Mouse (Mus musculus) gastrocnemius, postnatal 25 days (tissue): ENCODE results near the gene Zfp454. TPM values are rescaled to one million over a fixed set of nuclear protein-coding genes. Genes with fewer than 3 reads are reported as not detected.
A peak's percentile ranks its signal among the peaks of the same experiment; 100 is the strongest.

ENCODE experiments used
- DNase-seq: peaks from one replicate; pipeline ENCODE4 v3.0.0; 2022
- long read RNA-seq, 2 experiments: library from polyadenylated mRNA; stranded (forward); transcript quantifications; one replicate each; pipeline ENCODE4 v2.0.0; 2021
- total RNA-seq, 2 experiments: library from RNA; stranded (reverse); gene quantifications; 1 replicate in 1 of 2; 2 replicates in 1 of 2; pipeline ENCODE4 v1.2.3; 2021

Zfp454 gene
- 1 to 10 TPM; 1.8 TPM for total RNA-seq
- long read RNA-seq, experiment 1, partial matches to known transcripts, result 0 of 1 reads
- long read RNA-seq, experiment 1, other reads (novel, unspliced or antisense), result 1 of 1 reads
- long read RNA-seq, experiment 2, partial matches to known transcripts, result 0 of 3 reads
- long read RNA-seq, experiment 2, other reads (novel, unspliced or antisense), result 2 of 3 reads

GRCm38 (mm10) chr11:50887390-50888128 lies at the start of gene Zfp454:
Zfp454 (minus strand) TSS chr11:50887651.
- DNase-seq, result peak; percentile 84

GRCm38 (mm10) chr11:50932040-50932439 lies 44.6 kb upstream of the Zfp454 start:
- no peak for DNase-seq

- peak; percentile 81 for DNase-seq
These were observed 44.0 kb upstream of the Zfp454 start, which contains the start of gene Zfp354b for GRCm38 (mm10) chr11:50931451-50931866. Zfp354b (minus strand) TSS chr11:50931633.

- DNase-seq, result no peak
These were observed 43.6 kb upstream of the Zfp454 start for GRCm38 (mm10) chr11:50931021-50931420.

GRCm38 (mm10) chr11:50930469-50931014 lies 43.1 kb upstream of the Zfp454 start:
- no peak for DNase-seq

- DNase-seq, result peak; percentile 89
These were observed 28.3 kb upstream of the Zfp454 start, which contains the start of gene Zfp2 for GRCm38 (mm10) chr11:50915671-50916320. Zfp2 (minus strand) TSS chr11:50916165.

GRCm38 (mm10) chr11:50914461-50914860 lies 27.0 kb upstream of the Zfp454 start:
- no peak for DNase-seq

- DNase-seq, result no peak
These were observed 25.9 kb upstream of the Zfp454 start for GRCm38 (mm10) chr11:50913301-50913700.

- no peak for DNase-seq
These were observed 20.7 kb upstream of the Zfp454 start for GRCm38 (mm10) chr11:50908136-50908535.

- no peak for DNase-seq
These were observed 9.9 kb upstream of the Zfp454 start for GRCm38 (mm10) chr11:50897359-50897758.

- no peak for DNase-seq
These were observed 5.0 kb upstream of the Zfp454 start for GRCm38 (mm10) chr11:50892441-50892840.

- no peak for DNase-seq
These were observed 538 bp downstream of the Zfp454 start for GRCm38 (mm10) chr11:50886933-50887293.

GRCm38 (mm10) chr11:50886231-50886932 lies 1.1 kb downstream of the Zfp454 start:
- DNase-seq, result no peak

GRCm38 (mm10) chr11:50883756-50884155 lies 3.7 kb downstream of the Zfp454 start:
- no peak for DNase-seq

GRCm38 (mm10) chr11:50878641-50879040 lies 8.8 kb downstream of the Zfp454 start:
- no peak for DNase-seq

GRCm38 (mm10) chr11:50850989-50851601 lies 36.4 kb downstream of the Zfp454 start:
- DNase-seq, result no peak

- no peak for DNase-seq
These were observed 37.2 kb downstream of the Zfp454 start, which contains the start of gene Grm6 for GRCm38 (mm10) chr11:50850177-50850735. Grm6 (plus strand) TSS chr11:50850685.

- DNase-seq, result no peak
These were observed 38.1 kb downstream of the Zfp454 start for GRCm38 (mm10) chr11:50849310-50849709.

- DNase-seq, result no peak
These were observed 38.8 kb downstream of the Zfp454 start for GRCm38 (mm10) chr11:50848520-50849137.

- no peak for DNase-seq
These were observed 40.4 kb downstream of the Zfp454 start for GRCm38 (mm10) chr11:50847047-50847446.

GRCm38 (mm10) chr11:50845951-50846350 lies 41.5 kb downstream of the Zfp454 start:
- no peak for DNase-seq
